Mouse (Mus musculus) heart, adult 2 months (tissue): Measurements from ENCODE around the gene Gm26741. TPM values are rescaled to one million over a fixed set of nuclear protein-coding genes. Genes with fewer than 3 reads are reported as not detected.
A peak's percentile ranks its signal among the peaks of the same experiment; 100 is the strongest.

Experiments
- DNase-seq, 2 experiments: peaks; one replicate each; pipeline ENCODE4 v3.0.0; 2021
- H3K27ac ChIP-seq: fragments of 200-600 bp; 2 replicates; pipeline ENCODE4 v1.8.1; 2022
- H3K27me3 ChIP-seq: fragments of 200-500 bp; 2 replicates; pipeline ENCODE4 v1.6.1; 2012; ENCODE audit warnings: mild to moderate bottlenecking, low read length, inconsistent platforms, mixed read lengths; ENCODE audit not compliant: control insufficient read depth, insufficient read depth
- H3K36me3 ChIP-seq: fragments of 200-500 bp; 2 replicates; pipeline ENCODE4 v1.6.1; 2012; ENCODE audit warnings: low read length, inconsistent platforms; ENCODE audit not compliant: control insufficient read depth, insufficient read depth
- H3K4me1 ChIP-seq: fragments of 200-500 bp; 2 replicates; pipeline ENCODE4 v1.6.1; 2011; ENCODE audit warnings: low read length; ENCODE audit not compliant: control insufficient read depth, insufficient read depth
- H3K4me3 ChIP-seq: fragments of 200-600 bp; 2 replicates; pipeline ENCODE4 v1.8.1; 2022
- H3K79me2 ChIP-seq: fragments of 200-500 bp; replicated peaks from 2 replicates; pipeline ENCODE4 v1.6.1; 2012; ENCODE audit warnings: mild to moderate bottlenecking, inconsistent platforms, low read length, moderate library complexity, mixed read lengths; ENCODE audit not compliant: control insufficient read depth, insufficient read depth
- H3K9ac ChIP-seq: fragments of 200-500 bp; 2 replicates; pipeline ENCODE4 v1.6.1; 2012; ENCODE audit warnings: low read depth, mild to moderate bottlenecking, control low read depth, inconsistent platforms, low read length, mixed read lengths
- CTCF ChIP-seq: fragments of 200-600 bp; IDR thresholded peaks from 2 replicates; pipeline ENCODE4 v1.8.1; 2022; ENCODE audit warnings: antibody characterized with exemption, mild to moderate bottlenecking, moderate library complexity
- EP300 ChIP-seq: fragments of 200-500 bp; IDR thresholded peaks from 2 replicates; pipeline ENCODE4 v1.6.1; 2011; ENCODE audit warnings: low read depth, low read length, control low read depth; ENCODE audit not compliant: insufficient read depth
- POLR2A ChIP-seq: fragments of 200-500 bp; IDR thresholded peaks from 2 replicates; pipeline ENCODE4 v1.6.1; 2011; ENCODE audit warnings: mild to moderate bottlenecking, low read depth, low read length, control low read depth; ENCODE audit not compliant: insufficient read depth
- WGBS: fragments of 180-500 bp; shearing (Covaris S2); methylation state at CpG from one replicate; pipeline ENCODE4 v1.1.7; 2018; 5-methylcytosine and 5-hydroxymethylcytosine counted together
- intact Hi-C: fragments of 180-260 bp; cut with DNase I; formaldehyde crosslinking; loops from one replicate; pipeline ENCODE4 v1.15.1; 2025
- polyA plus RNA-seq: library from polyadenylated mRNA; depleted of rRNA; stranded (reverse); fragments of >200 nt; gene quantifications from 2 replicates; pipeline ENCODE4 v1.2.3, GENCODE M21; 2012
- total RNA-seq, 2 experiments: library from RNA; stranded (reverse); gene quantifications; 2 replicates each; pipeline ENCODE4 v1.2.3; 2021

Gene Gm26741
- total and polyA plus RNA-seq, 3 experiments, result not detected

DNA sequence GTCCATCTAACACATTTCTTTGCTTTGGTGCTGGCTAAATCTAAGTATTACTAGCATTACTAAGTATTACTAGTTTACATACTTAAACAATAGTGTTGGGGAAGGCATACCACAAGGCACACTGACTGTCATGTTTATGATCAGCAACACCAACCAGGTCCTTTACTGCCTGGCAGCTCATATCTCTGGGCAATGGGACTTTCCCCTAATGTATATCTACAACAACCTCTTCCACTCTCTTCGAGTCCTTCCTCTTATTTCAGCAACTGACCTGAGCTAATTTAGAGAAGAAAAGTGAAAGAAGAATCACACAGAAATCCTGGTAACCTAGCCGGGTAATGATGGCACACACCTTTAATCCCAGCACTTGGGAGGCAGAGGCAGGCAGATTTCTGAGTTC lies 17.9 kb downstream of the Gm26741 start:
- Histone ChIP-seq H3K4me1 (peaks cover 4% of the 10 kb centered on the region), H3K79me2 (0 out of 2 replicates have a peak, but pooled peaks cover 1% of the 10 kb centered on the region), H3K36me3 (peaks cover 11% of the 10 kb centered on the region), H3K9ac (no peak overlapping the region), H3K27me3 (no peaks in the 10 kb centered on the region), H3K4me3 (no peak overlapping the region), H3K27ac (no peak overlapping the region)
- DNase-seq, result no peak
- 80% methylated on average over 2 of the region's 2 CpGs for WGBS
- intact Hi-C loops, result no loop called here
- no peak for TF ChIP-seq POLR2A
- TF ChIP-seq CTCF, result no peak
- no peak for TF ChIP-seq EP300

DNA sequence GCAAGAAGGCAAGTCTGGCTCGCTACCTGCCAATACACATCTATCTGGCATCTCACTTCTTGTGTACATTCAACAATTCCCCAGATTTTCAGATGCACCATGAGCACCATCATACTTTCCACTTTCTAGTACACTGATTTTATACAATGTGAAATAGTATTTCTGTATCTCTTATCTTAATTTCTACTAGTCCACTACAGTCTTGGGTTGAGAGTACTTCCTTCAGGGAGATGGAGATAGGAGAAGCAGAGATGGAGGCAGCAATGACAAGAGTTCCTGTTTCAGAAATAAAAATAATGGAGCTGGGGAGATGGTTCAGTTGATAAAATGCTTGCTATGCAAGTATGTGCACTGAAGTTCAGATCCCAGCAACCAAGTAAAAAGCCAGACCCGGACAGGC lies 19.2 kb downstream of the Gm26741 start:
- H3K4me3 ChIP-seq, result no peak overlapping the region
- peaks cover 12% of the 10 kb centered on the region for H3K36me3 ChIP-seq
- H3K9ac ChIP-seq, result no peak overlapping the region
- intact Hi-C loops, result no loop called here
- no peak for DNase-seq
- no peaks in the 10 kb centered on the region for H3K27me3 ChIP-seq
- H3K27ac ChIP-seq, result no peak overlapping the region
- TF ChIP-seq EP300, result no peak
- H3K4me1 ChIP-seq, result peaks cover 6% of the 10 kb centered on the region
- no peaks in the 10 kb centered on the region for H3K79me2 ChIP-seq
- WGBS, result 89% methylated on average over 2 of the region's 2 CpGs

DNA sequence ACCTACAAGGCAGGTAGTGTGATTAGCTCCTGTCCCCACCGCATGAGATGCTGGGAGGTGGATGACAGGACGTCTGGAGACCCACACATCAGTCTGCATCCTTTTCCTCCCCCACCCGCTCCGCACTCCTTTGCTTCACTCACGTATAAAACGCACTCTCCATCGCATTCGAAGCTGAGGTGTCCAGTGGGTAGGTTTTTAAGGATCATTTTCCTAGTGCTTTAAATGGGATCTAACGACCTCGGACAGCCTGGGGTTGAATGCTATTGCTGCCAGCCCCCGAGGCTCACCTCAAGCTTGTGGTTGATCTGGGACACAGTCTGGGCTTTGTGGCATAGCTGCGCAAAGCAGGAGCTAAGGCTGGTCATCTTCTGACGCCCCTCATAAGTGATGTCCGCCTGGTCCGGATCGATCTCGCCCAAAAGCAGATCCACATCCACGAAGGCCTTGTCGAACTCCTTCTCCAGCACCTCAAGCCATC lies 22.8 kb downstream of the Gm26741 start:
- intact Hi-C loops, result loop anchor here (5.0 to 10.0 kb wide), 3 partner anchors 34 to 787 kb away; partner anchors contain the start of gene Fam162b
- Histone ChIP-seq H3K9ac (peak overlapping the region; percentile 95), H3K27ac (peak overlapping the region; percentile 93), H3K36me3 (peaks cover 18% of the 10 kb centered on the region), H3K4me3 (peak overlapping the region; percentile 89), H3K4me1 (peaks cover 15% of the 10 kb centered on the region), H3K79me2 (no peaks in the 10 kb centered on the region), H3K27me3 (no peaks in the 10 kb centered on the region)
- no peak for TF ChIP-seq EP300
- TF ChIP-seq POLR2A, result no peak
- TF ChIP-seq CTCF, result no peak
- WGBS, result under 1% methylated on average over 19 of the region's 19 CpGs
- DNase-seq, result no peak

DNA sequence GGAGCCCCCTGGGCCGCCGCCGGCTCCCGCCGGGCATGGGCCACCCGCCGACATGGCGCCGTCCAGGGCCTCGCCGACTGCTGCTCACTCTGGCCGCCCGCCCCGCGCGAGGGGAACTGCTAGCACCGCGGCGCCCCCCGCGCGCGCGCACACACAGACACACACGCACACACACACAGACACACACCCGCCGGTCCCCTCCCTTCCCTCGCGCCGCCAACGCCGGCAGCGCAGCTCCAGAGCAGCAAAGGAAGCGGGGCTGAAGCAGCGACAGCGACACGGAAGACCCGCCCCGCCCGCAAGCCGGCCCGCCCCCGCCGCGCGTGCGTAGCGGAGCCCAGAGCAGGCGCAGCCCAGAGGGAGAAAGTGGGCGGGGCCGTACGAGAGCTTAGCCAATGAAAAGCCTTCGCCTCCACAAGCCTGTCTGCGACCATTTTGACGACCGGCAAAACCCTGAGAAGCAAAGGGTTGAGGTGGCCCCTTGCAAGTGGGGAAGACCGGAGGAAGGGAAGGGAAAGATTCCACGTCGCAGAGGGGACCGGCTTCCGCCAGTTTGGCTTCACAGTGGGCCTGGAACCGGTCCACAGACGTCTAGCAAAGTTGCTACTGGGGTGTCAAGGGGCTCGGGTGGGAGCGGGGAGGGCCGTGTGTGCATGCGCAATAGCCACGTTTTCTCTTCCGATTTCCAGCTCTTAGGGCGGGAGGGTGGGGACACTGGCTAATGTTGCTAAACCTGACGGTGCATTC lies 23.5 kb downstream of the Gm26741 start, which contains the start of gene Gopc:
Gene Gopc, minus strand, starts transcription at position 280 of the 747 bp plus-strand sequence.
- TF ChIP-seq POLR2A, result peak; percentile 88
- 0 out of 2 replicates have a peak, but pooled peaks have one; percentile 51 for TF ChIP-seq EP300
- no peak for TF ChIP-seq CTCF
- no peaks in the 10 kb centered on the region for H3K27me3 ChIP-seq
- no peaks in the 10 kb centered on the region for H3K79me2 ChIP-seq
- peaks cover 18% of the 10 kb centered on the region for H3K36me3 ChIP-seq
- peak within 1 kb of the TSS; percentile 89 for H3K4me3 ChIP-seq
- peaks cover 15% of the 10 kb centered on the region for H3K4me1 ChIP-seq
- under 1% methylated on average over 71 of the region's 71 CpGs for WGBS
- H3K27ac ChIP-seq, result peak within 1 kb of the TSS; percentile 93
- peak within 1 kb of the TSS; percentile 95 for H3K9ac ChIP-seq
- DNase-seq, result peak; percentile 96 to 99
- intact Hi-C loops, result loop anchor here (2.0 to 10.0 kb wide), 4 partner anchors 35 to 787 kb away; partner anchors contain the start of genes Fam162b and Nus1

DNA sequence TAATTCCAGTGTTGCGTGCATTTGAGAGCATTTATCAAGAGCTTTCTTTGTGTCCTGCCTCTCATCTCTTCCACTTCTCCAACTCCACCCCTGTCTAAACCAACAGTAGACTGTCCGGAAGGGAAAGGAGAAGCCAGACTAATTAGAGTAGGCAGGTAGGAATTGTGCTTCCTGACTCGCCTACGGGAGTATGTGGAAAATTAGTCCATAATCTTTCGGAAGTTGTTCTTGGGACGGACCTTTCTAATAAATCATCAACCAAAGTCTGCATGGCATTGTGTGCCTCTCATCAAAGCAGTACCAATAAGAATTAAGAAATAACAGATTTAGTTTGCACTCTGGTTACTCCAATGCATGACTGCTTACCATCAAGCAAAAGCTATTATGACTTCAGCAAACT lies 24.5 kb downstream of the Gm26741 start:
- H3K79me2 ChIP-seq, result no peaks in the 10 kb centered on the region
- peak overlapping the region; percentile 93 for H3K27ac ChIP-seq
- intact Hi-C loops, result loop anchor here (2.0 to 10.0 kb wide), 4 partner anchors 34 to 788 kb away; partner anchors contain the start of genes Fam162b and Nus1
- peaks cover 15% of the 10 kb centered on the region for H3K4me1 ChIP-seq
- peaks cover 16% of the 10 kb centered on the region for H3K36me3 ChIP-seq
- TF ChIP-seq CTCF (no peak), EP300 (no peak), POLR2A (no peak)
- H3K9ac ChIP-seq, result peak overlapping the region; percentile 37; the same call in 1 of the 2 replicates
- WGBS, result 58% methylated on average over 6 of the region's 6 CpGs
- DNase-seq, result no peak
- no peaks in the 10 kb centered on the region for H3K27me3 ChIP-seq
- H3K4me3 ChIP-seq, result peak overlapping the region; percentile 89

DNA sequence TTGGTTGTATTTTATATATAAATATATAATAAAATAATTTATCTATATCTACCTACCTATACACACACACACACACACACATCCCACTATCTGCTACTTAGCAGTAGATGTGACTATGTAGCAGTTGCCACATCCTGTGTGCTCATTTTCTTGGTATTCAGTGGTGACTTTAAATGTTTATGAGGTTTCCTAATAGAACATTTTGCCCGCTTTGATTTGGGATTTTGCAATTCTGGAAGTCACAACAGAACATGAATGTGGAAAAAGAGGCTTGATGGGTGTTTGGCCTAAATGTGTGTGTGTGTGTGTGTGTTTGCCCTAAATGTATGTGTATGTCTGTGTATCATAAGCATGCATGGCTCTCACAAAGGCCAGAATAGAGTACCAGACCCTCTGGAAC lies 25.0 kb downstream of the Gm26741 start:
- TF ChIP-seq EP300 (no peak), POLR2A (no peak), CTCF (no peak)
- Histone ChIP-seq H3K79me2 (no peaks in the 10 kb centered on the region), H3K4me3 (no peak overlapping the region), H3K36me3 (peaks cover 14% of the 10 kb centered on the region), H3K27ac (no peak overlapping the region; the same call in none of the 2 replicates), H3K4me1 (peaks cover 14% of the 10 kb centered on the region), H3K9ac (no peak overlapping the region), H3K27me3 (no peaks in the 10 kb centered on the region)
- WGBS, result 100% methylated on average over 1 of the region's 1 CpGs
- intact Hi-C loops, result loop anchor here (2.0 to 10.0 kb wide), 4 partner anchors 33 to 789 kb away; partner anchors contain the start of genes Fam162b and Nus1
- DNase-seq, result no peak
